Mouse (Mus musculus) liver, adult (tissue): ENCODE results near the gene Hoxa3.

Source experiments
- GATA4 ChIP-seq: IDR thresholded peaks from 2 replicates; pipeline ENCODE4 v1.6.1; 2014; ENCODE audit warnings: mild to moderate bottlenecking, low read length; ENCODE audit not compliant: insufficient replicate concordance

The Hoxa3 gene

GRCm38 (mm10) chr6:52208072-52208867, 4.9 kb downstream of the Hoxa3 start, which contains the start of gene Hoxa6:
Gene Hoxa6, minus strand, starts transcription at chr6:52208722.
- TF ChIP-seq GATA4: no peak

- no peak for TF ChIP-seq GATA4
These were observed 5.5 kb downstream of the Hoxa3 start for GRCm38 (mm10) chr6:52207684-52207976.

- TF ChIP-seq GATA4: no peak
These were observed 6.1 kb downstream of the Hoxa3 start for GRCm38 (mm10) chr6:52206882-52207683.

GRCm38 (mm10) chr6:52205638-52206621, 7.2 kb downstream of the Hoxa3 start:
- TF ChIP-seq GATA4: no peak

GRCm38 (mm10) chr6:52205221-52205620, 7.9 kb downstream of the Hoxa3 start:
- TF ChIP-seq GATA4: no peak

- TF ChIP-seq GATA4: no peak
These were observed 8.9 kb downstream of the Hoxa3 start, which contains the start of gene Hoxa5 for GRCm38 (mm10) chr6:52204050-52204752. Gene Hoxa5, minus strand, starts transcription at chr6:52204587.

GRCm38 (mm10) chr6:52203371-52204049, 9.6 kb downstream of the Hoxa3 start:
- TF ChIP-seq GATA4: no peak

- no peak for TF ChIP-seq GATA4
These were observed 10.1 kb downstream of the Hoxa3 start for GRCm38 (mm10) chr6:52203121-52203370.

GRCm38 (mm10) chr6:52202362-52203120, 10.6 kb downstream of the Hoxa3 start:
- TF ChIP-seq GATA4: no peak

GRCm38 (mm10) chr6:52201269-52201668, 11.9 kb downstream of the Hoxa3 start:
- no peak for TF ChIP-seq GATA4

- no peak for TF ChIP-seq GATA4
These were observed 12.3 kb downstream of the Hoxa3 start for GRCm38 (mm10) chr6:52200751-52201250.

- TF ChIP-seq GATA4: no peak
These were observed 12.9 kb downstream of the Hoxa3 start for GRCm38 (mm10) chr6:52200073-52200750.

GRCm38 (mm10) chr6:52197271-52197670, 15.9 kb downstream of the Hoxa3 start:
- TF ChIP-seq GATA4: no peak

- TF ChIP-seq GATA4: no peak
These were observed 16.3 kb downstream of the Hoxa3 start for GRCm38 (mm10) chr6:52196811-52197210.
